Mouse (Mus musculus) MEL (cell line): Measurements from ENCODE around the gene Gcnt2.

ENCODE experiments used
- BHLHE40 ChIP-seq: IDR thresholded peaks from 2 replicates; pipeline ENCODE4 v1.6.1; 2012; ENCODE audit warnings: low read depth, mild to moderate bottlenecking, inconsistent platforms, low read length, improper control_type of control experiment, borderline replicate concordance
- CHD2 ChIP-seq: IDR thresholded peaks from 2 replicates; pipeline ENCODE4 v1.6.1; 2011; ENCODE audit warnings: low read length, improper control_type of control experiment
- CTCF ChIP-seq, 3 experiments: IDR thresholded peaks in 2 of 3; conservative IDR thresholded peaks in 1 of 3; 2 replicates each; pipeline ENCODE4 v1.5.1; 2011 to 2012; ENCODE audit warnings: low read length in 3 of 3, low read depth in 2 of 3, mild to moderate bottlenecking in 2 of 3, improper control_type of control experiment in 1 of 3, inconsistent platforms in 1 of 3, mixed read lengths in 1 of 3, moderate library complexity in 1 of 3; ENCODE audit not compliant: control insufficient read depth in 1 of 3, insufficient read depth in 1 of 3, poor library complexity in 1 of 3, severe bottlenecking in 1 of 3
- E2F4 ChIP-seq: IDR thresholded peaks from 2 replicates; pipeline ENCODE4 v1.6.1; 2011; ENCODE audit warnings: low read depth, low read length, improper control_type of control experiment, borderline replicate concordance
- EP300 ChIP-seq, 2 experiments: IDR thresholded peaks; 2 replicates each; pipeline ENCODE4 v1.6.1; 2011; ENCODE audit warnings: improper control_type of control experiment in 2 of 2, low read length in 2 of 2, low read depth in 1 of 2, mild to moderate bottlenecking in 1 of 2
- MAFK ChIP-seq: IDR thresholded peaks from 2 replicates; pipeline ENCODE4 v1.6.1; 2011; ENCODE audit warnings: low read depth, mild to moderate bottlenecking, low read length, improper control_type of control experiment, borderline replicate concordance
- NELFE ChIP-seq: IDR thresholded peaks from 2 replicates; pipeline ENCODE4 v1.6.1; 2011; ENCODE audit warnings: low read depth, low read length, improper control_type of control experiment
- POLR2A ChIP-seq, 2 experiments: IDR thresholded peaks; 2 replicates each; pipeline ENCODE4 v1.6.1; 2011 to 2012; ENCODE audit warnings: low read length in 2 of 2, mild to moderate bottlenecking in 2 of 2, control low read depth in 1 of 2, improper control_type of control experiment in 1 of 2, low read depth in 1 of 2, moderate library complexity in 1 of 2; ENCODE audit not compliant: control insufficient read depth in 1 of 2, insufficient read depth in 1 of 2, poor library complexity in 1 of 2
- TCF12 ChIP-seq: IDR thresholded peaks from 2 replicates; pipeline ENCODE4 v1.6.1; 2014; ENCODE audit warnings: low read depth, mild to moderate bottlenecking, inconsistent platforms, low read length, improper control_type of control experiment, moderate library complexity
- UBTF ChIP-seq: IDR thresholded peaks from 2 replicates; pipeline ENCODE4 v1.6.1; 2012; ENCODE audit warnings: low read depth, mild to moderate bottlenecking, inconsistent platforms, low read length, improper control_type of control experiment, moderate library complexity, borderline replicate concordance; ENCODE audit not compliant: insufficient read depth
- USF1 ChIP-seq: IDR thresholded peaks from 2 replicates; pipeline ENCODE4 v1.6.1; 2014; ENCODE audit warnings: low read depth, mild to moderate bottlenecking, inconsistent platforms, low read length, improper control_type of control experiment, moderate library complexity
- ZC3H11A ChIP-seq: IDR thresholded peaks from 2 replicates; pipeline ENCODE4 v1.6.1; 2012; ENCODE audit warnings: low read depth, mild to moderate bottlenecking, inconsistent platforms, low read length, improper control_type of control experiment
- ZNF384 ChIP-seq: IDR thresholded peaks from 2 replicates; pipeline ENCODE4 v1.6.1; 2012; ENCODE audit warnings: low read depth, mild to moderate bottlenecking, inconsistent platforms, low read length, improper control_type of control experiment

GRCm38 (mm10) chr13:40938485-40939357, 79.2 kb downstream of the Gcnt2 start:
- no peak for TF ChIP-seq E2F4
- TF ChIP-seq CTCF (IDR thresholded peaks at IDR 0.05 in 2 of 3, conservative IDR thresholded peaks at IDR 0.05 in 1 of 3; ENCODE audit: control insufficient read depth in 1 of 3, insufficient read depth in 1 of 3, low read depth in 2 of 3, low read length in 3 of 3, poor library complexity in 1 of 3, severe bottlenecking in 1 of 3) = no peak
- TF ChIP-seq TCF12 = no peak
- TF ChIP-seq CHD2 = no peak
- TF ChIP-seq POLR2A (IDR thresholded peaks at IDR 0.05; ENCODE audit: control insufficient read depth in 1 of 2, insufficient read depth in 1 of 2, low read depth in 1 of 2, low read length in 2 of 2, poor library complexity in 1 of 2) = no peak
- TF ChIP-seq UBTF = no peak
- no peak for TF ChIP-seq EP300 (IDR thresholded peaks at IDR 0.05; ENCODE audit: low read depth in 1 of 2, low read length in 2 of 2)
- TF ChIP-seq NELFE = no peak
- no peak for TF ChIP-seq USF1
- no peak for TF ChIP-seq BHLHE40
- no peak for TF ChIP-seq ZNF384
- no peak for TF ChIP-seq MAFK
- TF ChIP-seq ZC3H11A = no peak
